Mouse (Mus musculus): Measurements from ENCODE around the gene Slc3a1. TPM values are rescaled to one million over a fixed set of nuclear protein-coding genes. Genes with fewer than 3 reads are reported as not detected.

The Slc3a1 gene
- polyA plus RNA-seq, 1 experiment from 2014 or later, result 0.31 TPM

- Histone ChIP-seq H3K36me3 (peaks cover 80% of the 10 kb centered on the region), H3K27ac (replicated peaks) (peak overlapping the region; percentile 46; the same call in 1 of the 2 replicates), H3K27me3 (no peaks in the 10 kb centered on the region), H3K4me2 (no peak overlapping the region), H3K4me3 (no peak overlapping the region), H3K4me1 (replicated peaks) (peaks cover 16% of the 10 kb centered on the region), H3K9me3 (no peaks in the 10 kb centered on the region), H3K9ac (no peak overlapping the region)
- WGBS, result 39% methylated on average over 7 of the region's 7 CpGs
- no peak for ATAC-seq (ENCODE audit: low read depth)
Observed at GRCm38 (mm10) chr17:85073214-85073613, 45.0 kb downstream of the Slc3a1 start.

GRCm38 (mm10) chr17:85074083-85074482 is 45.9 kb downstream of the Slc3a1 start:
- Histone ChIP-seq H3K27ac (replicated peaks) (no peak overlapping the region), H3K4me3 (no peak overlapping the region), H3K4me1 (replicated peaks) (peaks cover 16% of the 10 kb centered on the region), H3K36me3 (peaks cover 80% of the 10 kb centered on the region), H3K9me3 (no peaks in the 10 kb centered on the region), H3K9ac (no peak overlapping the region), H3K27me3 (no peaks in the 10 kb centered on the region), H3K4me2 (no peak overlapping the region)
- ATAC-seq (ENCODE audit: low read depth), result no peak
- 95% methylated on average over 4 of the region's 4 CpGs for WGBS

GRCm38 (mm10) chr17:85079276-85079675 is 51.1 kb downstream of the Slc3a1 start:
- peaks cover 71% of the 10 kb centered on the region for H3K36me3 ChIP-seq
- H3K9ac ChIP-seq, result no peak overlapping the region
- H3K27ac ChIP-seq (replicated peaks), result no peak overlapping the region
- no peaks in the 10 kb centered on the region for H3K27me3 ChIP-seq
- ATAC-seq (ENCODE audit: low read depth), result no peak
- WGBS, result 88% methylated on average over 3 of the region's 3 CpGs
- H3K4me3 ChIP-seq, result no peak overlapping the region
- H3K4me1 ChIP-seq (replicated peaks), result no peaks in the 10 kb centered on the region
- H3K4me2 ChIP-seq, result no peak overlapping the region
- no peaks in the 10 kb centered on the region for H3K9me3 ChIP-seq

- no peaks in the 10 kb centered on the region for H3K27me3 ChIP-seq
- peaks cover 57% of the 10 kb centered on the region for H3K36me3 ChIP-seq
- 94% methylated on average over 11 of the region's 11 CpGs for WGBS
- H3K4me3 ChIP-seq, result no peak overlapping the region
- H3K27ac ChIP-seq (replicated peaks), result no peak overlapping the region
- H3K4me1 ChIP-seq (replicated peaks), result no peaks in the 10 kb centered on the region
- no peak for ATAC-seq (ENCODE audit: low read depth)
- no peak overlapping the region for H3K9ac ChIP-seq
- H3K9me3 ChIP-seq, result no peaks in the 10 kb centered on the region
- no peak overlapping the region for H3K4me2 ChIP-seq
Observed at GRCm38 (mm10) chr17:85080781-85081180, 52.6 kb downstream of the Slc3a1 start.

GRCm38 (mm10) chr17:85085335-85085734 is 57.2 kb downstream of the Slc3a1 start:
- no peak overlapping the region for H3K4me3 ChIP-seq
- WGBS, result 95% methylated on average over 2 of the region's 2 CpGs
- H3K9me3 ChIP-seq, result no peaks in the 10 kb centered on the region
- H3K4me2 ChIP-seq, result no peak overlapping the region
- ATAC-seq (ENCODE audit: low read depth), result no peak
- H3K27me3 ChIP-seq, result no peaks in the 10 kb centered on the region
- no peak overlapping the region for H3K9ac ChIP-seq
- H3K36me3 ChIP-seq, result peaks cover 16% of the 10 kb centered on the region
- peaks cover 15% of the 10 kb centered on the region for H3K4me1 ChIP-seq (replicated peaks)
- no peak overlapping the region for H3K27ac ChIP-seq (replicated peaks)

GRCm38 (mm10) chr17:85086501-85086900 is 58.3 kb downstream of the Slc3a1 start:
- H3K4me1 ChIP-seq (replicated peaks), result peaks cover 20% of the 10 kb centered on the region

GRCm38 (mm10) chr17:85087591-85087990 is 59.4 kb downstream of the Slc3a1 start:
- Histone ChIP-seq H3K9me3 (no peaks in the 10 kb centered on the region), H3K27me3 (no peaks in the 10 kb centered on the region), H3K4me1 (replicated peaks) (peaks cover 21% of the 10 kb centered on the region), H3K36me3 (peaks cover 5% of the 10 kb centered on the region), H3K9ac (no peak overlapping the region), H3K4me3 (no peak overlapping the region), H3K27ac (replicated peaks) (no peak overlapping the region), H3K4me2 (no peak overlapping the region)
- WGBS, result 85% methylated on average over 5 of the region's 5 CpGs
- ATAC-seq (ENCODE audit: low read depth), result no peak

More at GRCm38 (mm10) chr17:85086501-85086900, 58.3 kb downstream of the Slc3a1 start:
- H3K9ac ChIP-seq, result no peak overlapping the region
- H3K4me2 ChIP-seq, result no peak overlapping the region
- H3K9me3 ChIP-seq, result no peaks in the 10 kb centered on the region
- 89% methylated on average over 1 of the region's 1 CpGs for WGBS
- no peak overlapping the region for H3K27ac ChIP-seq (replicated peaks)
- peaks cover 9% of the 10 kb centered on the region for H3K36me3 ChIP-seq
- ATAC-seq (ENCODE audit: low read depth), result no peak
- H3K4me3 ChIP-seq, result no peak overlapping the region
- no peaks in the 10 kb centered on the region for H3K27me3 ChIP-seq

GRCm38 (mm10) chr17:85088401-85088800 is 60.2 kb downstream of the Slc3a1 start:
- WGBS, result 86% methylated on average over 11 of the region's 11 CpGs
- no peaks in the 10 kb centered on the region for H3K9me3 ChIP-seq
- peak overlapping the region; percentile 67 for H3K4me2 ChIP-seq
- no peak overlapping the region for H3K9ac ChIP-seq
- H3K4me3 ChIP-seq, result no peak overlapping the region
- no peak for ATAC-seq (ENCODE audit: low read depth)
- no peak overlapping the region for H3K27ac ChIP-seq (replicated peaks)
- H3K4me1 ChIP-seq (replicated peaks), result peaks cover 21% of the 10 kb centered on the region
- H3K27me3 ChIP-seq, result no peaks in the 10 kb centered on the region
- no peaks in the 10 kb centered on the region for H3K36me3 ChIP-seq

GRCm38 (mm10) chr17:85089011-85089410 is 60.8 kb downstream of the Slc3a1 start:
- WGBS, result 50% methylated on average over 6 of the region's 6 CpGs
- ATAC-seq (ENCODE audit: low read depth), result no peak
- Histone ChIP-seq H3K9me3 (no peaks in the 10 kb centered on the region), H3K4me3 (peak overlapping the region; percentile 89), H3K27ac (replicated peaks) (no peak overlapping the region; the same call in 1 of the 2 replicates), H3K36me3 (no peaks in the 10 kb centered on the region), H3K4me2 (peak overlapping the region; percentile 67), H3K9ac (peak overlapping the region; percentile 83), H3K4me1 (replicated peaks) (peaks cover 21% of the 10 kb centered on the region), H3K27me3 (no peaks in the 10 kb centered on the region)

GRCm38 (mm10) chr17:85089621-85090020 is 61.4 kb downstream of the Slc3a1 start:
- Histone ChIP-seq H3K27me3 (no peaks in the 10 kb centered on the region), H3K36me3 (no peaks in the 10 kb centered on the region), H3K27ac (replicated peaks) (peak overlapping the region; percentile 94), H3K9ac (peak overlapping the region; percentile 83), H3K9me3 (no peaks in the 10 kb centered on the region), H3K4me2 (peak overlapping the region; percentile 67), H3K4me1 (replicated peaks) (peaks cover 21% of the 10 kb centered on the region), H3K4me3 (peak overlapping the region; percentile 89)
- WGBS, result under 1% methylated on average over 16 of the region's 16 CpGs
- ATAC-seq (ENCODE audit: low read depth), result peak; percentile 41

- no peaks in the 10 kb centered on the region for H3K27me3 ChIP-seq
- H3K9me3 ChIP-seq, result no peaks in the 10 kb centered on the region
- peak within 1 kb of the TSS; percentile 67 for H3K4me2 ChIP-seq
- H3K4me3 ChIP-seq, result peak within 1 kb of the TSS; percentile 89
- no peaks in the 10 kb centered on the region for H3K36me3 ChIP-seq
- under 1% methylated on average over 63 of the region's 63 CpGs for WGBS
- H3K9ac ChIP-seq, result peak within 1 kb of the TSS; percentile 83
- H3K27ac ChIP-seq (replicated peaks), result peak within 1 kb of the TSS; percentile 94
- H3K4me1 ChIP-seq (replicated peaks), result peaks cover 21% of the 10 kb centered on the region
- ATAC-seq (ENCODE audit: low read depth), result peak; percentile 99
Observed at GRCm38 (mm10) chr17:85090120-85091099, 62.2 kb downstream of the Slc3a1 start, which contains the start of the genes Prepl and Camkmt. Gene Prepl, minus strand, starts transcription at chr17:85090241. Gene Camkmt, plus strand, starts transcription at chr17:85090552.

GRCm38 (mm10) chr17:85091762-85092161 is 63.6 kb downstream of the Slc3a1 start:
- WGBS, result 95% methylated on average over 6 of the region's 6 CpGs
- no peak for ATAC-seq (ENCODE audit: low read depth)
- no peaks in the 10 kb centered on the region; the same call in 1 of the 2 replicates for H3K36me3 ChIP-seq
- H3K4me2 ChIP-seq, result peak overlapping the region; percentile 67; the same call in 1 of the 2 replicates
- peaks cover 21% of the 10 kb centered on the region for H3K4me1 ChIP-seq (replicated peaks)
- H3K27me3 ChIP-seq, result no peaks in the 10 kb centered on the region
- no peak overlapping the region for H3K9ac ChIP-seq
- no peaks in the 10 kb centered on the region for H3K9me3 ChIP-seq
- no peak overlapping the region for H3K4me3 ChIP-seq
- no peak overlapping the region for H3K27ac ChIP-seq (replicated peaks)

Data from neural tube, embryonic 13.5 days (tissue).